Mouse (Mus musculus) embryonic stem cell, embryonic (primary cell): Measurements from ENCODE around the gene Hist1h1c.

ENCODE experiments used
- CTCF ChIA-PET, 4 experiments: fragments of 300-600 bp in 2 of 4; fragments of 350-600 bp in 2 of 4; sonication (Branson Sonifier 250); formaldehyde crosslinking; loops; one replicate each; lab custom pipeline; 2022; ENCODE audit warnings: inconsistent platforms in 2 of 4; lab: Charles Lee
- POLR2A ChIA-PET, 4 experiments: fragments of 300-600 bp in 2 of 4; fragments of 350-600 bp in 2 of 4; sonication (Branson Sonifier 250); formaldehyde crosslinking; loops; one replicate each; lab custom pipeline; 2022; ENCODE audit warnings: antibody characterized with exemption in 4 of 4, inconsistent platforms in 1 of 4; lab: Charles Lee

The Hist1h1c gene

GRCm38 (mm10) chr13:23772561-23773313, 34.1 kb downstream of the Hist1h1c start:
- ChIA-PET POLR2A (interaction anchor here (0.6 to 44.4 kb wide), 30 partner anchors 8 to 507 kb away, joined by 3 to 2331 read pairs (median 6); partner anchors contain the start of genes Hist1h1a (in 4 of the 4), Hist1h3b (in 4 of the 4), Hist1h1c (in 3 of the 4) and Hist1h2ab (in 3 of the 4)), CTCF (interaction anchor here in 2 of 4 experiments (0.6 to 1.3 kb wide), 2 partner anchors 9 to 201 kb away, joined by 3 to 10 read pairs; partner anchors contain the start of gene Hist1h1a (in 1 of the 2))

GRCm38 (mm10) chr13:23778339-23778738, 39.7 kb downstream of the Hist1h1c start:
- CTCF ChIA-PET: interaction anchor here in 1 of 4 experiments (0.7 kb wide), 1 partner anchor 144 kb away, joined by 4 read pairs; no protein-coding TSS in a partner anchor
- POLR2A ChIA-PET: interaction anchor here (0.7 to 44.4 kb wide), 19 partner anchors 9 to 620 kb away, joined by 3 to 2331 read pairs (median 5); partner anchors contain the start of genes Hist1h1a (in 3 of the 4), Hist1h2ac (in 3 of the 4), Hist1h2bc (in 3 of the 4) and Hist1h3a (in 3 of the 4)

- POLR2A ChIA-PET: interaction anchor here in 3 of 4 experiments (0.7 to 44.4 kb wide), 19 partner anchors 9 to 1217 kb away, joined by 3 to 2331 read pairs (median 5); partner anchors contain the start of genes Hist1h1a (in 3 of the 3), Hist1h3a (in 3 of the 3), Hist1h4a (in 3 of the 3) and Hist1h1c (in 2 of the 3)
- CTCF ChIA-PET: interaction anchor here in 2 of 4 experiments (0.7 to 1.1 kb wide), 2 partner anchors 13 to 475 kb away, joined by 3 read pairs; no protein-coding TSS in a partner anchor
Measured at GRCm38 (mm10) chr13:23779025-23779424, 40.4 kb downstream of the Hist1h1c start.
